Mouse (Mus musculus) heart, postnatal 14 days (tissue): ENCODE measurements around the gene Slc9c1. TPM values are rescaled to one million over a fixed set of nuclear protein-coding genes. Genes with fewer than 3 reads are reported as not detected.

Source experiments
- DNase-seq, 2 experiments: peaks; one replicate each; pipeline ENCODE4 v3.0.0; 2021 to 2022
- intact Hi-C: fragments of 180-260 bp; cut with DNase I; formaldehyde crosslinking; loops from one replicate; pipeline ENCODE4 v1.15.1; 2025
- total RNA-seq, 2 experiments: library from RNA; stranded (reverse); gene quantifications; 2 replicates each; pipeline ENCODE4 v1.2.3; 2021

The Slc9c1 gene
- total RNA-seq, 2 experiments from 2014 or later = not detected

GRCm38 (mm10) chr16:45623230-45623629, 88.1 kb downstream of the Slc9c1 start:
- intact Hi-C loops = loop anchor here (10.0 kb wide), 1 partner anchor 338 kb away; no protein-coding TSS in a partner anchor
- no peak for DNase-seq

GRCm38 (mm10) chr16:45624791-45625190, 89.7 kb downstream of the Slc9c1 start:
- DNase-seq = no peak
- intact Hi-C loops = loop anchor here (5.0 to 10.0 kb wide), 3 partner anchors 42 to 340 kb away; no protein-coding TSS in a partner anchor

GRCm38 (mm10) chr16:45625342-45625741, 90.2 kb downstream of the Slc9c1 start:
- intact Hi-C loops = loop anchor here (5.0 to 10.0 kb wide), 3 partner anchors 43 to 341 kb away; no protein-coding TSS in a partner anchor
- no peak for DNase-seq

- no peak for DNase-seq
- intact Hi-C loops = loop anchor here (2.0 to 10.0 kb wide), 4 partner anchors 47 to 433 kb away; no protein-coding TSS in a partner anchor
Measured at GRCm38 (mm10) chr16:45629497-45630105, 94.5 kb downstream of the Slc9c1 start.

GRCm38 (mm10) chr16:45630347-45630960, 95.3 kb downstream of the Slc9c1 start:
- intact Hi-C loops = no loop called here
- peak; percentile 55 to 78 for DNase-seq

GRCm38 (mm10) chr16:45632420-45632819, 97.3 kb downstream of the Slc9c1 start:
- DNase-seq = no peak
- intact Hi-C loops = no loop called here

- intact Hi-C loops = no loop called here
- DNase-seq = no peak
Measured at GRCm38 (mm10) chr16:45635826-45636225, 100.7 kb downstream of the Slc9c1 start.

GRCm38 (mm10) chr16:45640070-45640762, 105.1 kb downstream of the Slc9c1 start:
- no peak for DNase-seq
- intact Hi-C loops = no loop called here

- no peak for DNase-seq
- intact Hi-C loops = no loop called here
Measured at GRCm38 (mm10) chr16:45641301-45641700, 106.2 kb downstream of the Slc9c1 start.

- no peak for DNase-seq
- intact Hi-C loops = no loop called here
Measured at GRCm38 (mm10) chr16:45643944-45644343, 108.8 kb downstream of the Slc9c1 start.

- DNase-seq = peak in 1 of 2 experiments; percentile 17
- intact Hi-C loops = no loop called here
Measured at GRCm38 (mm10) chr16:45644380-45644779, 109.3 kb downstream of the Slc9c1 start.

- no peak for DNase-seq
- intact Hi-C loops = no loop called here
Measured at GRCm38 (mm10) chr16:45651497-45651896, 116.4 kb downstream of the Slc9c1 start.

- DNase-seq = no peak
- intact Hi-C loops = no loop called here
Measured at GRCm38 (mm10) chr16:45653009-45653933, 118.2 kb downstream of the Slc9c1 start.

- intact Hi-C loops = no loop called here
- DNase-seq = no peak
Measured at GRCm38 (mm10) chr16:45653934-45654332, 118.8 kb downstream of the Slc9c1 start, which contains the start of gene BC016579. TSS of gene BC016579 (minus strand) at chr16:45654068.

GRCm38 (mm10) chr16:45654465-45654864, 119.4 kb downstream of the Slc9c1 start:
- intact Hi-C loops = no loop called here
- DNase-seq = no peak

Other genes with a start within 250 kb of the Slc9c1 start
- 10 to 100 TPM; 62.9 to 68.0 TPM for gene Cd200, start 126.3 kb upstream of the Slc9c1 start, total RNA-seq
- not detected for gene Gm609, start 42.3 kb upstream of the Slc9c1 start, total RNA-seq
- not detected for gene Gm17783, start 3.3 kb upstream of the Slc9c1 start, total RNA-seq
- under 1 TPM; 0.12 to 0.19 TPM for gene Gcsam, start 75.1 kb downstream of the Slc9c1 start, total RNA-seq
- not detected for gene BC016579, start 118.8 kb downstream of the Slc9c1 start, total RNA-seq
- not detected for gene Tmprss7, start 158.3 kb downstream of the Slc9c1 start, total RNA-seq
- gene Tagln3, start 189.3 kb downstream of the Slc9c1 start, total RNA-seq = under 1 TPM; 0.38 to 0.54 TPM
- gene Abhd10, start 207.6 kb downstream of the Slc9c1 start, total RNA-seq = 10 to 100 TPM; 17.3 to 18.9 TPM